Mouse (Mus musculus): ENCODE measurements around the gene Fbl. TPM values are rescaled to one million over a fixed set of nuclear protein-coding genes. Genes with fewer than 3 reads are reported as not detected.
"Not testable (repeated sequence)": the region's sequence is repeated elsewhere in the genome, so short reads cannot be mapped to it uniquely, and the experiment has no call there.

The Fbl gene
- polyA plus RNA-seq, 1 experiment from 2014 or later: 66.1 TPM

GRCm38 (mm10) chr7:28208396-28208987 lies 39.0 kb downstream of the Fbl start:
- peak overlapping the region; percentile 41; the same call in 1 of the 2 replicates for H3K9ac ChIP-seq (ENCODE audit: low read depth, low read length)
- H3K4me1 ChIP-seq (ENCODE audit: control insufficient read depth, insufficient read depth, low read depth, low read length): no peaks in the 10 kb centered on the region
- H3K4me2 ChIP-seq (ENCODE audit: low read length): peak overlapping the region; percentile 56
- no peaks in the 10 kb centered on the region for H3K27me3 ChIP-seq (replicated peaks; ENCODE audit: control insufficient read depth, insufficient read depth, low read length)
- H3K27ac ChIP-seq (ENCODE audit: low read depth, low read length): no peak overlapping the region
- peak overlapping the region; percentile 36 for H3K4me3 ChIP-seq (ENCODE audit: low read length)
- WGBS: 44% methylated on average over 12 of the region's 12 CpGs
- H3K9me3 ChIP-seq (ENCODE audit: control insufficient read depth, low read length): no peaks in the 10 kb centered on the region
- H3K36me3 ChIP-seq (ENCODE audit: control insufficient read depth, insufficient read depth, low read length): no peaks in the 10 kb centered on the region
- ATAC-seq: peak; percentile 40; the same call in 1 of the 2 replicates

- H3K27me3 ChIP-seq (replicated peaks; ENCODE audit: control insufficient read depth, insufficient read depth, low read length): no peaks in the 10 kb centered on the region
- H3K27ac ChIP-seq (ENCODE audit: low read depth, low read length): 0 out of 2 replicates have a peak overlapping the region, but pooled peaks have one; percentile 26
- 54% methylated on average over 19 of the region's 19 CpGs for WGBS
- peak overlapping the region; percentile 56 for H3K4me2 ChIP-seq (ENCODE audit: low read length)
- H3K36me3 ChIP-seq (ENCODE audit: control insufficient read depth, insufficient read depth, low read length): no peaks in the 10 kb centered on the region
- ATAC-seq: peak; percentile 83
- no peaks in the 10 kb centered on the region for H3K9me3 ChIP-seq (ENCODE audit: control insufficient read depth, low read length)
- H3K4me1 ChIP-seq (ENCODE audit: control insufficient read depth, insufficient read depth, low read depth, low read length): no peaks in the 10 kb centered on the region
- peak overlapping the region; percentile 45 for H3K9ac ChIP-seq (ENCODE audit: low read depth, low read length)
- H3K4me3 ChIP-seq (ENCODE audit: low read length): peak overlapping the region; percentile 36
Measured at GRCm38 (mm10) chr7:28208988-28209508, 39.5 kb downstream of the Fbl start.

- no peaks in the 10 kb centered on the region for H3K36me3 ChIP-seq (ENCODE audit: control insufficient read depth, insufficient read depth, low read length)
- no peaks in the 10 kb centered on the region for H3K4me1 ChIP-seq (ENCODE audit: control insufficient read depth, insufficient read depth, low read depth, low read length)
- no peak overlapping the region for H3K9ac ChIP-seq (ENCODE audit: low read depth, low read length)
- 57% methylated on average over 5 of the region's 5 CpGs for WGBS
- no peak for ATAC-seq
- no peak overlapping the region for H3K4me3 ChIP-seq (ENCODE audit: low read length)
- no peak overlapping the region for H3K4me2 ChIP-seq (ENCODE audit: low read length)
- no peaks in the 10 kb centered on the region for H3K27me3 ChIP-seq (replicated peaks; ENCODE audit: control insufficient read depth, insufficient read depth, low read length)
- no peak overlapping the region for H3K27ac ChIP-seq (ENCODE audit: low read depth, low read length)
- H3K9me3 ChIP-seq (ENCODE audit: control insufficient read depth, low read length): no peaks in the 10 kb centered on the region
Measured at GRCm38 (mm10) chr7:28210731-28211130, 41.2 kb downstream of the Fbl start.

GRCm38 (mm10) chr7:28214142-28214541 lies 44.6 kb downstream of the Fbl start:
- 30% methylated on average over 10 of the region's 10 CpGs for whole genome bisulfite sequencing
- Histone ChIP-seq H3K9ac (ENCODE audit: low read depth, low read length) (no peak overlapping the region), H3K27ac (ENCODE audit: low read depth, low read length) (no peak overlapping the region), H3K4me1 (ENCODE audit: control insufficient read depth, insufficient read depth, low read depth, low read length) (no peaks in the 10 kb centered on the region), H3K36me3 (ENCODE audit: control insufficient read depth, insufficient read depth, low read length) (no peaks in the 10 kb centered on the region), H3K4me2 (ENCODE audit: low read length) (no peak overlapping the region), H3K4me3 (ENCODE audit: low read length) (no peak overlapping the region), H3K27me3 (replicated peaks; ENCODE audit: control insufficient read depth, insufficient read depth, low read length) (no peaks in the 10 kb centered on the region), H3K9me3 (ENCODE audit: control insufficient read depth, low read length) (no peaks in the 10 kb centered on the region)
- ATAC-seq: no peak

GRCm38 (mm10) chr7:28215950-28216349 lies 46.4 kb downstream of the Fbl start:
- H3K36me3 ChIP-seq (ENCODE audit: control insufficient read depth, insufficient read depth, low read length); H3K9ac ChIP-seq (ENCODE audit: low read depth, low read length); H3K4me1 ChIP-seq (ENCODE audit: control insufficient read depth, insufficient read depth, low read depth, low read length); H3K9me3 ChIP-seq (ENCODE audit: control insufficient read depth, low read length); ATAC-seq; H3K27me3 ChIP-seq (replicated peaks; ENCODE audit: control insufficient read depth, insufficient read depth, low read length); H3K4me3 ChIP-seq (ENCODE audit: low read length); H3K27ac ChIP-seq (ENCODE audit: low read depth, low read length); H3K4me2 ChIP-seq (ENCODE audit: low read length): not testable (repeated sequence)
- 89% methylated on average over 2 of the region's 2 CpGs for WGBS

- H3K36me3 ChIP-seq (ENCODE audit: control insufficient read depth, insufficient read depth, low read length); H3K4me2 ChIP-seq (ENCODE audit: low read length); H3K9ac ChIP-seq (ENCODE audit: low read depth, low read length); H3K4me1 ChIP-seq (ENCODE audit: control insufficient read depth, insufficient read depth, low read depth, low read length); ATAC-seq; H3K27me3 ChIP-seq (replicated peaks; ENCODE audit: control insufficient read depth, insufficient read depth, low read length); H3K4me3 ChIP-seq (ENCODE audit: low read length); H3K9me3 ChIP-seq (ENCODE audit: control insufficient read depth, low read length); H3K27ac ChIP-seq (ENCODE audit: low read depth, low read length): not testable (repeated sequence)
- WGBS: 90% methylated on average over 10 of the region's 13 CpGs
Measured at GRCm38 (mm10) chr7:28217811-28218210, 48.3 kb downstream of the Fbl start.

- 75% methylated on average over 20 of the region's 20 CpGs for WGBS
- not testable (repeated sequence) for H3K9ac ChIP-seq (ENCODE audit: low read depth, low read length); H3K4me3 ChIP-seq (ENCODE audit: low read length); H3K9me3 ChIP-seq (ENCODE audit: control insufficient read depth, low read length); ATAC-seq; H3K4me1 ChIP-seq (ENCODE audit: control insufficient read depth, insufficient read depth, low read depth, low read length); H3K36me3 ChIP-seq (ENCODE audit: control insufficient read depth, insufficient read depth, low read length); H3K4me2 ChIP-seq (ENCODE audit: low read length); H3K27me3 ChIP-seq (replicated peaks; ENCODE audit: control insufficient read depth, insufficient read depth, low read length); H3K27ac ChIP-seq (ENCODE audit: low read depth, low read length)
Measured at GRCm38 (mm10) chr7:28218951-28219740, 49.6 kb downstream of the Fbl start.

- not testable (repeated sequence) for H3K9ac ChIP-seq (ENCODE audit: low read depth, low read length); H3K4me3 ChIP-seq (ENCODE audit: low read length); H3K4me2 ChIP-seq (ENCODE audit: low read length); ATAC-seq; H3K4me1 ChIP-seq (ENCODE audit: control insufficient read depth, insufficient read depth, low read depth, low read length); H3K27ac ChIP-seq (ENCODE audit: low read depth, low read length); H3K27me3 ChIP-seq (replicated peaks; ENCODE audit: control insufficient read depth, insufficient read depth, low read length); H3K9me3 ChIP-seq (ENCODE audit: control insufficient read depth, low read length); H3K36me3 ChIP-seq (ENCODE audit: control insufficient read depth, insufficient read depth, low read length)
- 85% methylated on average over 4 of the region's 4 CpGs for WGBS
Measured at GRCm38 (mm10) chr7:28226836-28227235, 57.3 kb downstream of the Fbl start.

- not testable (repeated sequence) for H3K9ac ChIP-seq (ENCODE audit: low read depth, low read length); H3K4me1 ChIP-seq (ENCODE audit: control insufficient read depth, insufficient read depth, low read depth, low read length); H3K36me3 ChIP-seq (ENCODE audit: control insufficient read depth, insufficient read depth, low read length); H3K4me3 ChIP-seq (ENCODE audit: low read length); H3K9me3 ChIP-seq (ENCODE audit: control insufficient read depth, low read length); H3K4me2 ChIP-seq (ENCODE audit: low read length); ATAC-seq; H3K27ac ChIP-seq (ENCODE audit: low read depth, low read length); H3K27me3 ChIP-seq (replicated peaks; ENCODE audit: control insufficient read depth, insufficient read depth, low read length)
- WGBS: 91% methylated on average over 4 of the region's 4 CpGs
Measured at GRCm38 (mm10) chr7:28227421-28227820, 57.9 kb downstream of the Fbl start.

Data from hindbrain, embryonic 16.5 days (tissue).